Mouse (Mus musculus): ENCODE data around the gene Macc1. TPM values are rescaled to one million over a fixed set of nuclear protein-coding genes. Genes with fewer than 3 reads are reported as not detected.

The Macc1 gene
- polyA plus RNA-seq, 1 experiment from 2014 or later: not detected

DNA sequence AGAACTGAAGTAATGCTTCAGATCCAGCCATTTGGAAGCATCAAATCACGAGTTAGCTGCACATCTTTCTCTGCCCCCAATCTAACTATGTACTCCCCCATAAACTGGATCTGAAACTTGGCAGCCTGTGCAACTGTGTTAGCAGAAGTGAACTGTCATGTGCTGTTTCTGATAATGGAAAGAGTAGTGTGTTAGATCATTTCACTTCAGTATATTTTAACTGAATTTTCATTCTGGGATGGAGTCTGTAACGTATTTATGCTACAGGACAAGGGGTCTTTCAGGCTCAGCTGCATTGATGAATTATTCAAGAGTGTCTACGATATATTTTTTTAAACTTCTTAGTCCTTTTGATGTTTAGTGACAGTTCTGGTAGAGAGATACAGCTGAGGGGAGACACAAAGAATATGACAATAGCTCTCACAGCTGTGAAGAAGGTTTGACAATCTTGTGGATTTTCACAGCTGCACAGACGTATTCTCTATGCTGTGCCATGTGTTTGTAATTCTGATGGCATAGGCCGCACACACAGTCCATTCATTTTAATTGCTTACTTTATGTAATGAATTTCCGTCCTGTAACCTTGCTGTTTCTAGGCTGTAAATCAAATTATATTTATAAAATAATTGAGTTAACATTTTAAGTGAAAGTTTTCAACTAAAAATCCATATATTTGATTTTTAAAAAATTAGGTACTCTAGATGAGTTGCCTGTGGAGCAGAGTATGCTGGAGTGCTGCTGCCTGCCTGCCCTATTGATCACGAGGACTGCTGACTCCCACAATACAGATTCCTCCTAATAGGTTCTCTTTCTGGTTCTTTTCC lies 43.6 kb downstream of the Macc1 start:
- H3K36me3 ChIP-seq (ENCODE audit: inconsistent target): no peaks in the 10 kb centered on the region
- 75% methylated on average over 7 of the region's 7 CpGs for WGBS (ENCODE audit: missing documents)
- no peak overlapping the region for H3K27ac ChIP-seq
- H3K4me3 ChIP-seq (ENCODE audit: inconsistent target): no peak overlapping the region
- no peaks in the 10 kb centered on the region for H3K79me2 ChIP-seq (ENCODE audit: inconsistent target)

DNA sequence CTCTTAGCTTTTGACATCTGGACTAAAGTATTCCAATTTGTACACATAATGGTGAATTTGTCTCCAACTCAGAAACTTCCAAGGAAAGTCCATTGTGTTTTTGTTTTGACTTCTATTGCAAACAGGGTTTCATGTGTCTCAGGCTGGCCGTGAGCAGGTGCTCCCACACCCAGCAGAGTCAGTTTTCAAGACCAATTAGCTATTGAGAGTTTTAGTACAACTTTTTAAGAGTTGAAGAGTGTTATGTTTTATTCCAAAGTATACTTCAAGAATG lies 44.1 kb downstream of the Macc1 start:
- Histone ChIP-seq H3K79me2 (ENCODE audit: inconsistent target) (no peaks in the 10 kb centered on the region), H3K4me3 (ENCODE audit: inconsistent target) (no peak overlapping the region), H3K36me3 (ENCODE audit: inconsistent target) (no peaks in the 10 kb centered on the region), H3K27ac (no peak overlapping the region)
- WGBS (ENCODE audit: missing documents): 88% methylated on average over 1 of the region's 1 CpGs

DNA sequence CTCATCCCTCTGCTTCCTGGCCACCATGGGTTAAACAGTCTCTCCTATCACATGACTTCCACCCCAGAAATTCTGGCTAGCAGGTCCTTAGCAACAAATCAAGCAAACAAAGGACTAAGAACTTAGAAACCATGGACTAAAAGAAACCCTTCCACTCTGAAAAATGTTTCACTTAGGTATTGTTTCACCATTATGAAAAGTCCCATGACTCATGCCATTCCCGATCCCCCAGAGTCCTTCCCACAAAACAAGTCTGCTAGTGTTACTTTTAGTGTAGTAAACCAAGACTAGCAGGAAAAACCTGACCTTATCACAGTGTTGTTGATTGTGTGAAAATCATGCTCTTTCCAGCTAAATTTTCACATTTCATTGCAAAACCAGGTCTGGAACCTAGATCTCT lies 51.0 kb downstream of the Macc1 start:
- no peaks in the 10 kb centered on the region for H3K79me2 ChIP-seq (ENCODE audit: inconsistent target)
- WGBS (ENCODE audit: missing documents): 100% methylated on average over 1 of the region's 1 CpGs
- no peaks in the 10 kb centered on the region for H3K36me3 ChIP-seq (ENCODE audit: inconsistent target)
- no peak overlapping the region for H3K4me3 ChIP-seq (ENCODE audit: inconsistent target)
- no peak overlapping the region for H3K27ac ChIP-seq

DNA sequence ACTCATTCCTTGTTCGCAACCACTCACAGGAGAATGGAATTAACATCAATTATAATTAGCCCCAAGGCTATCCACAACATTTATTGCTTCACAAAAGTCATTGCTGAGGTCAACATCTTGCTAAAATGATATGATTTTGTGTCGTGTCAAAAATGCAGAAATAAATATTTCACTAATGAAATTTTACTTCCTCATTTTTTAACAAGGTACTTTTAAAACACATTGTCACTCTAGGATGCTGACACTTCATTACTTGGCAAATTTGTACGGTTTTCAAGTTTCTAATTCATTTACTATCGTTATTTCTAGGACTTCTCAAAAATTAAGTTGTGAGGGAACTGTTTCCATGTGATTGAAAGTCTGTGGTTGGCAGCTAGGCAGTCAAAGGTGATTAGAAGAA lies 55.8 kb downstream of the Macc1 start:
- Histone ChIP-seq H3K36me3 (ENCODE audit: inconsistent target) (no peaks in the 10 kb centered on the region), H3K27ac (no peak overlapping the region), H3K4me3 (ENCODE audit: inconsistent target) (no peak overlapping the region), H3K79me2 (ENCODE audit: inconsistent target) (no peaks in the 10 kb centered on the region)
- 10% methylated on average over 4 of the region's 4 CpGs for WGBS (ENCODE audit: missing documents)

DNA sequence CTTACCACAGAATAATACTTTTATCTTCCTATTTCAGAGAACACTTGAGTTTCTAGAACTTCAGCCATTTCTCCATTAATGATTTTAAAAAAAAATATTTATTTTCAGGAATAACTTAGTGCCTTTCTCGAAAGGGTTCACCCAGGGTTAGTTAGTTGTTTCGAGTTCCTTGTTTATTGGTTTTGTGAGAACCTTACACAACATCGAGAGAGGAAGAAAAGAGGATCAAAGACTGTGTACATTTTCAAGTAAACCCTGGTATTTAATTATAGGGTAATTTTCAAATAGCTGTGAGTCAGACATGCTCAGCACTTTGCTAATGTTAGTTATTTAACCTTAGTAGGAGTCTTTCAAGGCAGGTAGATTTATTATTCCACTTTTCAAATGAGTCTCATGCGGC lies 58.3 kb downstream of the Macc1 start:
- WGBS (ENCODE audit: missing documents): 51% methylated on average over 4 of the region's 4 CpGs

DNA sequence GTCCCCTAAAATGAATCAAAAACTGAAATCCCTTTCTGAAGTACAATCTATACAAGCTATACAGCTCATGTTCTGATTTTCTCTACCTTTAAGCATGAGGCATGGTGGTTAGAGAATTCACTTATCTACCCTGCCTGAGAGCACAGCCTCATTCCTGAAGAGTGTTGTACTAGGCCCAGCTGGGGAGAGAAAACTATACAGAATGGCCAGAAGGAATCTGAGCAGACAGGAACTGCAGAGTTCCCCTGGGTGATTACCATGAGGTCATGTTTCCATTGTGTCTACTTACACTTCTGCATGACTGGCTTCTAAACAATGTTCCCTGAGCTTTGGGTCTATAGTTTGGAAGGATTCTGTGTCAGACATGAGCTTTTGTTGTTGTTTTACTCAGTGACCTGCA lies 62.8 kb downstream of the Macc1 start:
- H3K27ac ChIP-seq: no peak overlapping the region

More for the DNA sequence above, 58.3 kb downstream of the Macc1 start:
- Histone ChIP-seq H3K36me3 (ENCODE audit: inconsistent target) (no peaks in the 10 kb centered on the region), H3K27ac (no peak overlapping the region), H3K4me3 (ENCODE audit: inconsistent target) (no peak overlapping the region), H3K79me2 (ENCODE audit: inconsistent target) (no peaks in the 10 kb centered on the region)

DNA sequence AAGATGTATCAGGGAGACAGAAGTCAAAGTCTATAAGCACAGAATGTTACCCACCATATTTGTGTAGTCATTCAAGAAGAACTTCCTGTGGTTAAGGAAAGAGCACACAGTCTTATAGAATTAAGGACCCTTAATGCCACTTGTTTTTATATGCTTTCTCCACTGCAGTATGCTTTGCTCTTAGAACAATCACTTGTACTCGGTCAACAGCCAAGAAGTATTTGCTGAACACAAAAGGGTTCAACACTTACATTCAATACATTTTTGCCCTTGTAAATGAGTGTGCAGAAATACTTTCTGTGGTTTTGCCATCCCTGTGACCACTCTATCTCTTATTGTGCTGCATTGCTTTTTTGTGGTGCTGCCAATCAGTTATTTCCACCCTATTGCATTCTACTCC lies 67.8 kb downstream of the Macc1 start:
- Histone ChIP-seq H3K4me3 (ENCODE audit: inconsistent target) (no peak overlapping the region), H3K27ac (no peak overlapping the region), H3K79me2 (ENCODE audit: inconsistent target) (no peaks in the 10 kb centered on the region), H3K36me3 (ENCODE audit: inconsistent target) (no peaks in the 10 kb centered on the region)
- WGBS (ENCODE audit: missing documents): 95% methylated on average over 1 of the region's 1 CpGs

More for the DNA sequence above, 62.8 kb downstream of the Macc1 start:
- no peaks in the 10 kb centered on the region for H3K79me2 ChIP-seq (ENCODE audit: inconsistent target)
- no peaks in the 10 kb centered on the region for H3K36me3 ChIP-seq (ENCODE audit: inconsistent target)
- no peak overlapping the region for H3K4me3 ChIP-seq (ENCODE audit: inconsistent target)

DNA sequence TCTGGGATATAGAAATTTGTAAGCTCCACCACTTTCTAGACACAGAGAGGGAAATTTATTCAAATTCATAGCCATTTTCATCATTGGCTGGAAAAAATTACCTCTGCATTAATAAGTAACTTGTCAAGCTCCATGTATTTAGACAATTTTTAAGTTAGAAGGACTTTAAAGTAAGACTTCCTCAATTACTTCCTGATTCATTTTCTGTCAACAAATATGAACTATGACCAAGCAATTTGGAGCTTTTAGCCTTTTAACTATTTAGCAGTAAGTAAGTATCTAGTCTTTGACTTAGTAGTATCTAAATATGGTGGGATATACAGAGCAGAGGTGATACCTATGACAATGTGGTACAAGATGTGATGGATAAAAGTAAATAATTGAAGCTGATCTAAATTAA lies 72.2 kb downstream of the Macc1 start:
- Histone ChIP-seq H3K27ac (no peak overlapping the region), H3K36me3 (ENCODE audit: inconsistent target) (no peaks in the 10 kb centered on the region), H3K79me2 (ENCODE audit: inconsistent target) (no peaks in the 10 kb centered on the region), H3K4me3 (ENCODE audit: inconsistent target) (no peak overlapping the region)

DNA sequence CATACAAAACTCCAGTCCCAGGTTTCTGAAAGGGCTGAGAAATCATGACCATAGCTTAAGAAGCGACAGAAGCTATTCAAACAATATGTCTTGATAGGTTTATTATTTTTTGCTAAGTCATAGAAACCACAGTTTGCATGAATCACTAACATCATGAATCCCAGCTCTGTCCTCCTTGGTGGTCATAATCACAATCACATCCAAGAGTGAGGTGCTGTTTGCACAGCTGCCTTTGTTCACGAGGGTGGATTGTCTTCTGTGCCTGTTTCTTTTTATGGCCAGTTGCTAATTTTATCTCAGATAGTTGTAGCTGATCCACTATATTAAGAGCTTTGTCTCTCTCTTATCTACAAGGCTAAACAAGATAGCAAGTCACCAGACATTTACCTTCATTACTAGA lies 72.6 kb downstream of the Macc1 start:
- no peaks in the 10 kb centered on the region for H3K79me2 ChIP-seq (ENCODE audit: inconsistent target)
- no peak overlapping the region for H3K27ac ChIP-seq
- no peaks in the 10 kb centered on the region for H3K36me3 ChIP-seq (ENCODE audit: inconsistent target)
- 92% methylated on average over 2 of the region's 2 CpGs for WGBS (ENCODE audit: missing documents)
- no peak overlapping the region for H3K4me3 ChIP-seq (ENCODE audit: inconsistent target)

DNA sequence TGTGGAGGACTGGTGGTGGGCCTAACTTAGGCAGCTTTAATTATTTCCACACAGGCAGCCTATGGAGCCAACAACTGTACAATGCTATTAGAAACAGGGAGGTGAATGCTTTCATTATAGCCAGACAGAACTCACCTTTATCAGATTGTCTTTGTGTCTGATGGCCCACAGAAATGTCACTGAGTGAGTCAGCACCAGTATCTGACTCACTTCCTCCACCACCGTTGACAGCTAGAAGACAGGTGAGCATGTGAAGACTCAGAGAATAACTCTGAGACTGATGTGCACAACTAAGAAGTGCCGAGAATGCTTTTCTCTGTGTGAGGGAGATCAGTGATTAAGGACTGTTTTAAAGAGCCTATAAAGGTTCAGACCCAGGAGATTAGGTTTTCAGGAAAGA lies 73.9 kb downstream of the Macc1 start:
- H3K27ac ChIP-seq: no peak overlapping the region
- no peaks in the 10 kb centered on the region for H3K79me2 ChIP-seq (ENCODE audit: inconsistent target)
- WGBS (ENCODE audit: missing documents): 54% methylated on average over 2 of the region's 2 CpGs
- H3K36me3 ChIP-seq (ENCODE audit: inconsistent target): no peaks in the 10 kb centered on the region
- no peak overlapping the region for H3K4me3 ChIP-seq (ENCODE audit: inconsistent target)

DNA sequence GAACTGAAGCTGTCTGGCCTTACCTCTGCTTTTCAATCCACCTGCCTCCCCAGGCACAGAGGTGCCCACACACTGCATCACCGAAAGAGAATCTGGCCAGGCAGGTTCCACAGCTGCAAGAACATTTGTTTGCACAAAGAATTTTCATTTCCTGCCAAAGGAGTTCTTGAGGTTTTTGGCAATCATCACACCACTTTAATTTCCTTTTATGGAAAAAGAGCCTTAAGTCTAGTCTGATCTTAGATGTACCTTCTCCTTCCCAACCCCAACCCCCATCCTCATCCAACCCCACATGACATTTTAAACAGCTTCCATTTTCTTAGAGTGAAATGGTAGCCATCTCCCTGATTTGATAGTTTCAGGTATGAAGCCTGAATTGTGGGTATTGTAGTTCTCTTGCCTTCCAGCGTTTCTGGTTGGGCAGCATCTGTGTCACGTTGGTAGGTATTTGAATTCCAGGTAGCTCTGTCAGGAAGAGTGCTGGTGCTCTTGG lies 76.2 kb downstream of the Macc1 start:
- Histone ChIP-seq H3K27ac (no peak overlapping the region), H3K79me2 (ENCODE audit: inconsistent target) (no peaks in the 10 kb centered on the region), H3K36me3 (ENCODE audit: inconsistent target) (no peaks in the 10 kb centered on the region), H3K4me3 (ENCODE audit: inconsistent target) (no peak overlapping the region)
- WGBS (ENCODE audit: missing documents): 52% methylated on average over 3 of the region's 3 CpGs

DNA sequence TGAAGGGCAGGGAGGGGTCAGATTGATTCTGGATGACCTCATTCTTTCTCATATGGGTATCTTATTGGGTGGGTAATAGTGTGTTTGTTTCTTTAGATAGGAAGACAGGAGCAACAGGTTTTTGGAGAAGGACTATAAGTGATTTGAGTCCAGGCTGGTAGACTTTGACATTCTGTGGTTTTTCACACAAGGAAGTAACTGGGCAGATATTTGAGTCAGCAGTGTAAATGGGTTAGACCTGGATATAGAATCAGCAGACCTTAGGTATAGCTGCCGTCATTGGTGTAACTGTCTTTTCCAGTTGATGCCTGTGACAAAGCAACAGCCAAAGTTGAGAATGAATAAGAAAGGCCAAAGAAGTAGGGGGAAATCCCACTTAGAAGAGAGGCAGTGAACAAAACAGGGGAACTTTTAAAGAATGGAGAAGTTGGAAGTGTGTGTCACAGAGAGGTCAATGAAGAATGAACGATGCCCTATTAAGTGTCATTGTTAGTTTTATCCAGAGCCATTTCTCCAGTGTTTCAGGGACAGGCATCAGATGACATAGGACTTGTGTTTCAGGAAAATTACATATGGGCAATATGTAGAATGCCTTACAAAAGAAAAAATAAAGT lies 84.1 kb downstream of the Macc1 start:
- WGBS (ENCODE audit: missing documents): 23% methylated on average over 2 of the region's 2 CpGs

DNA sequence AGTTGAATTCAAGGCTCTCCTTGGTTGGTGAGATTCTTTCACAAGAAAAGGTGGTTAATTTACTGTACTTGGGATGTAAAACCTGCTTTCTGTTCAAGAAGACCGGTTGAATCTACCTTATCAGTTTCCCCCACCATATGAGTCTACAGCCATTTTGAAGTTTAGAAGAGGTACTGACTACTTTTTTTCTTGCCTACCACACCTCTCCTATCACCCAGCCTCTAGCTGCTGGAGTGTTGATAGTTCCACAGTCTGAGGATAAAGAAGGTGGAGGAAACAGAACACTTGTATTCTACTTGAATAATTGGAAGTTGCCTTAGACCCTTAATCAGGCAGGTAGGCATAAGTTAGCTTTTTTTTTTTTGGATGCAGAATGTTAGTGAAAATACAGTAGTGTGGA lies 88.2 kb downstream of the Macc1 start:
- Histone ChIP-seq H3K36me3 (ENCODE audit: inconsistent target) (no peaks in the 10 kb centered on the region), H3K79me2 (ENCODE audit: inconsistent target) (no peaks in the 10 kb centered on the region)
- WGBS (ENCODE audit: missing documents): 94% methylated on average over 1 of the region's 1 CpGs

More for the DNA sequence above, 84.1 kb downstream of the Macc1 start:
- H3K36me3 ChIP-seq (ENCODE audit: inconsistent target): no peaks in the 10 kb centered on the region
- no peak overlapping the region for H3K4me3 ChIP-seq (ENCODE audit: inconsistent target)
- no peaks in the 10 kb centered on the region for H3K79me2 ChIP-seq (ENCODE audit: inconsistent target)
- H3K27ac ChIP-seq: no peak overlapping the region

DNA sequence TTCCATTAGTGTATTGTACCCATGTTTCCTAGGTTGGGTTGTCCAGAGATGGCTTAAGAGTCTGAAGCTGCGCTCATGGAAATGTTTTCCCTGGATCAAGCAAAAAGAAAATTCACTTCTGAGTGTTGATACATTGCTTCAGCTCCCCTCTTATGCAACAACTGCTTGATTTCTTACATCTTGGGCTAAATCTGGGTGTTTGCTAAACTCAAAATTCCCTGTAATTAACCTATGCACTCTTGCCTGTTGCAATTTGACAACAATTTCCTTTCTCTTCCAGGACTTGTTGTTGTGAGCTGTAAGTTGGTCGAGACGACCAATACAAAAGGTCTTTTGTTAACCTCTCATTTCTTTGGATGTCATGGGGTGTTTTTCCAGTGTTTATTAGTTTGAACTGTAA lies 88.7 kb downstream of the Macc1 start:
- 94% methylated on average over 3 of the region's 3 CpGs for WGBS (ENCODE audit: missing documents)
- Histone ChIP-seq H3K79me2 (ENCODE audit: inconsistent target) (no peaks in the 10 kb centered on the region), H3K27ac (no peak overlapping the region), H3K4me3 (ENCODE audit: inconsistent target) (no peak overlapping the region), H3K36me3 (ENCODE audit: inconsistent target) (no peaks in the 10 kb centered on the region)

More for the DNA sequence above, 88.2 kb downstream of the Macc1 start:
- Histone ChIP-seq H3K4me3 (ENCODE audit: inconsistent target) (no peak overlapping the region), H3K27ac (no peak overlapping the region)

DNA sequence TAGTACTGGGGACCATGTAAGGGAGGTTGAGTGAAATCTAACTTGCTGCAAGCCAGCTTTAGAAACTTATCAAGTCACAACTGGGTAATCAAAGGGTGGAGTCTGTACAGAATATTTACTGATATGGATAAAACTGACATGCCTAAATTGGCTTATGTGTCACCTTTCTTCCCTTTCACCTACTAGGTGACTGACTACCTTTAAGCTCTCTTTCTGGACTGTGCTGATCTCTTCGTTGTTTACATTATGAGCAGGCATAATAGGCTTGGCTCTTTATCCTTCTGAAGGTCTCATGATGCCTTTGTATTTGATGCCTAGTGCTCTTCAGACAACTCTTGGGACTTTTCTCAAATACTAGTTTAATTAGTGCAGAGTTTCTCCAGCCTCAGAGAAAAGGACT lies 90.7 kb downstream of the Macc1 start:
- no peak overlapping the region for H3K27ac ChIP-seq
- no peaks in the 10 kb centered on the region for H3K36me3 ChIP-seq (ENCODE audit: inconsistent target)
- no peaks in the 10 kb centered on the region for H3K79me2 ChIP-seq (ENCODE audit: inconsistent target)
- WGBS (ENCODE audit: missing documents): 100% methylated on average over 1 of the region's 1 CpGs
- no peak overlapping the region for H3K4me3 ChIP-seq (ENCODE audit: inconsistent target)

DNA sequence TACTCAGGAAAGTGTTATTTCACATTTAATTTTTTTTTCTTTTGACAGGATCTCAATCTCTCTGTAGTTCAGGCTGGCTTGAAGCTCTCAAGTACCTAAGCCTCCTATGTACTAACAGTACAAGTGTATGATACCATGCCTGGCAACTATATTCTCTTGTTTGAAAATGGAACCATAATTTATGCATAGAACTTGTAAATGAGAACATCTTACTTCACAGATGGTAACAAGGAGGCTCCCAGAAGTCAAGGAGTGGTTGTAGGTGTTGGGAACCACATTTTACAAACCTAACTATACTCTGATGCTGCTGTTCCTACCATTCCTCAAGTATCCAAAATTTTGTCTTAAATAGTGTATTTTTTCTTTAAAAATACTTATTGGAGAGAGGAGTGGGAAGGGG lies 96.5 kb downstream of the Macc1 start:
- Histone ChIP-seq H3K4me3 (ENCODE audit: inconsistent target) (no peak overlapping the region), H3K36me3 (ENCODE audit: inconsistent target) (no peaks in the 10 kb centered on the region), H3K27ac (no peak overlapping the region), H3K79me2 (ENCODE audit: inconsistent target) (no peaks in the 10 kb centered on the region)
